In genomic region chr5:114708491-114708890, GRCm38 (mm10) we compare ENCODE assay signal across 8 mouse cellular contexts. TPM values are rescaled to one million over a fixed set of nuclear protein-coding genes. Genes with fewer than 3 reads are reported as not detected.
DNase-seq lines count a peak whose midpoint lies in the region; ATAC-seq and TF ChIP-seq lines count a peak whose summit lies in the region.

No protein-coding gene starts in this region.

- H3K4me3 ChIP-seq in heart, postnatal 0 days (ENCODE audit: low read depth, low read length) = peak overlapping the region; percentile 76
- peak overlapping the region; percentile 84 for H3K4me3 ChIP-seq in hindbrain, embryonic 12.5 days
- peak overlapping the region; percentile 78 for H3K4me3 ChIP-seq in midbrain, embryonic 15.5 days

- no peak for DNase-seq in heart, postnatal 0 days (ENCODE audit: low spot score)
- DNase-seq in heart, postnatal 10 days = no peak
- peak; percentile 58 for DNase-seq in brain, adult 2 months (ENCODE audit: low read depth, low spot score)
- DNase-seq in urinary bladder, adult 2 months (ENCODE audit: low spot score) = no peak
- no peak for DNase-seq in urinary bladder, postnatal 25 days (ENCODE audit: low spot score)
- DNase-seq in urinary bladder, postnatal 14 days (ENCODE audit: low spot score) = no peak

- H3K36me3 ChIP-seq in heart, postnatal 0 days (replicated peaks; ENCODE audit: control insufficient read depth, insufficient read depth, low read length) = peaks cover 31% of the 10 kb centered on the region
- peaks cover 42% of the 10 kb centered on the region for H3K36me3 ChIP-seq in hindbrain, embryonic 12.5 days
- peaks cover 10% of the 10 kb centered on the region; the same call in 1 of the 2 replicates for H3K36me3 ChIP-seq in midbrain, embryonic 15.5 days (replicated peaks)

- no peaks in the 10 kb centered on the region for H3K9me3 ChIP-seq in heart, postnatal 0 days (replicated peaks; ENCODE audit: control insufficient read depth, low read length)
- no peaks in the 10 kb centered on the region for H3K9me3 ChIP-seq in hindbrain, embryonic 12.5 days (replicated peaks)
- no peaks in the 10 kb centered on the region for H3K9me3 ChIP-seq in midbrain, embryonic 15.5 days

- H3K27me3 ChIP-seq in heart, postnatal 0 days (ENCODE audit: control insufficient read depth, insufficient read depth, low read length) = no peaks in the 10 kb centered on the region
- H3K27me3 ChIP-seq in hindbrain, embryonic 12.5 days = no peaks in the 10 kb centered on the region
- H3K27me3 ChIP-seq in midbrain, embryonic 15.5 days (replicated peaks) = no peaks in the 10 kb centered on the region

- peaks cover 8% of the 10 kb centered on the region; the same call in 1 of the 2 replicates for H3K4me1 ChIP-seq in heart, postnatal 0 days (ENCODE audit: control insufficient read depth, insufficient read depth)
- peaks cover 9% of the 10 kb centered on the region for H3K4me1 ChIP-seq in hindbrain, embryonic 12.5 days
- peaks cover 9% of the 10 kb centered on the region for H3K4me1 ChIP-seq in midbrain, embryonic 15.5 days

- WGBS in heart, postnatal 0 days = 50% methylated on average over 15 of the region's 15 CpGs
- WGBS in hindbrain, embryonic 12.5 days = 48% methylated on average over 15 of the region's 15 CpGs
- WGBS in midbrain, embryonic 15.5 days = 50% methylated on average over 15 of the region's 15 CpGs

- ATAC-seq in heart, postnatal 0 days (ENCODE audit: insufficient read depth, low read depth) = no peak
- no peak for ATAC-seq in hindbrain, embryonic 12.5 days (ENCODE audit: low FRiP score)
- ATAC-seq in midbrain, embryonic 15.5 days (replicated peaks) = no peak

- H3K4me2 ChIP-seq in heart, postnatal 0 days (ENCODE audit: low read depth, low read length) = peak overlapping the region; percentile 92
- peak overlapping the region; percentile 65 for H3K4me2 ChIP-seq in hindbrain, embryonic 12.5 days (replicated peaks)
- peak overlapping the region; percentile 68 for H3K4me2 ChIP-seq in midbrain, embryonic 15.5 days

- intact Hi-C loops in heart, postnatal 10 days (cut with DNase I) = loop anchor here (5.0 kb wide), 2 partner anchors 64 to 99 kb away; partner anchors contain the start of gene Ankrd13a

- H3K9ac ChIP-seq in heart, postnatal 0 days (replicated peaks; ENCODE audit: low read depth, low read length) = no peak overlapping the region
- H3K9ac ChIP-seq in hindbrain, embryonic 12.5 days = peak overlapping the region; percentile 82
- H3K9ac ChIP-seq in midbrain, embryonic 15.5 days = no peak overlapping the region

- TF ChIP-seq EP300 in heart, postnatal 0 days (IDR thresholded peaks at IDR 0.05; ENCODE audit: low read depth) = no peak

- no peak for TF ChIP-seq CTCF in heart, postnatal 0 days (IDR thresholded peaks at IDR 0.05; ENCODE audit: low read depth)

- H3K27ac ChIP-seq in heart, postnatal 0 days (ENCODE audit: low read depth) = no peak overlapping the region
- H3K27ac ChIP-seq in hindbrain, embryonic 12.5 days = no peak overlapping the region
- no peak overlapping the region for H3K27ac ChIP-seq in midbrain, embryonic 15.5 days

RNA-seq across cellular contexts. Expression of gene Tchp, which starts 0.9 kb away (rescaled TPM):
- 0.50 and 1.6 TPM in 2 replicates for total RNA-seq in heart, postnatal 0 days (2014; rRNA removed; ENCODE audit: low replicate concordance)
- 4.4 and 5.8 TPM in 2 replicates for polyA plus RNA-seq in heart, postnatal 0 days (2015; fragmentation: Nextera tagmentation; extraction: Ambion mirVana)
- 1 to 10 TPM; 5.1 to 5.7 TPM for total RNA-seq in heart, postnatal 10 days (2021)
- 19.6 and 21.1 TPM in 2 replicates for polyA plus RNA-seq in hindbrain, embryonic 12.5 days (2016; fragmentation: Nextera tagmentation; extraction: Ambion mirVana)
- 15.6 and 15.9 TPM in 2 replicates for polyA plus RNA-seq in midbrain, embryonic 15.5 days (2015; fragmentation: Nextera tagmentation; extraction: Ambion mirVana)
- 24.0 and 24.4 TPM in 2 replicates for polyA plus RNA-seq in urinary bladder, adult 2 months (2012; rRNA removed)

RNA-seq across cellular contexts. Expression of gene Gltp, which starts 17.7 kb away (rescaled TPM):
- 26.2 and 45.3 TPM in 2 replicates for total RNA-seq in heart, postnatal 0 days (2014; rRNA removed; ENCODE audit: low replicate concordance)
- polyA plus RNA-seq in heart, postnatal 0 days (2015; fragmentation: Nextera tagmentation; extraction: Ambion mirVana) = 32.0 TPM in 2 replicates
- 10 to 100 TPM; 20.6 to 21.5 TPM for total RNA-seq in heart, postnatal 10 days (2021)
- polyA plus RNA-seq in hindbrain, embryonic 12.5 days (2016; fragmentation: Nextera tagmentation; extraction: Ambion mirVana) = 60.5 and 63.3 TPM in 2 replicates
- polyA plus RNA-seq in midbrain, embryonic 15.5 days (2015; fragmentation: Nextera tagmentation; extraction: Ambion mirVana) = 34.5 and 39.1 TPM in 2 replicates
- 172 and 192 TPM in 2 replicates for polyA plus RNA-seq in urinary bladder, adult 2 months (2012; rRNA removed)

RNA-seq across cellular contexts. Expression of gene Trpv4, which starts 50.3 kb away (rescaled TPM):
- total RNA-seq in heart, postnatal 0 days (2014; rRNA removed; ENCODE audit: low replicate concordance) = 2.3 and 3.4 TPM in 2 replicates
- polyA plus RNA-seq in heart, postnatal 0 days (2015; fragmentation: Nextera tagmentation; extraction: Ambion mirVana) = 0.87 and 0.93 TPM in 2 replicates
- 1 to 10 TPM; 2.9 to 6.0 TPM for total RNA-seq in heart, postnatal 10 days (2021)
- 1.3 and 1.5 TPM in 2 replicates for polyA plus RNA-seq in hindbrain, embryonic 12.5 days (2016; fragmentation: Nextera tagmentation; extraction: Ambion mirVana)
- polyA plus RNA-seq in midbrain, embryonic 15.5 days (2015; fragmentation: Nextera tagmentation; extraction: Ambion mirVana) = 0.69 and 0.92 TPM in 2 replicates
- polyA plus RNA-seq in urinary bladder, adult 2 months (2012; rRNA removed) = 58.9 and 66.3 TPM in 2 replicates

Comparison
In these comparisons a context has a peak if more than half of its experiments do, and no peak if none do; other contexts are left out.
1. RNA of gene Trpv4, which starts 50.3 kb away (polyA plus RNA-seq): 58.9 to 66.3 TPM in urinary bladder, adult 2 months; 1.3 to 1.5 TPM in hindbrain, embryonic 12.5 days, 0.69 to 0.92 TPM in midbrain, embryonic 15.5 days and 0.87 to 0.93 TPM in heart, postnatal 0 days; every median in the first group is over 10 times any median in the second.
2. Peak in every context shown above with its lines, with median percentiles within 50 percentile points of each other: H3K4me2 ChIP-seq and H3K4me3 ChIP-seq.